Mouse (Mus musculus): Measurements from ENCODE around the gene Elmo2.

Elmo2 gene

DNA sequence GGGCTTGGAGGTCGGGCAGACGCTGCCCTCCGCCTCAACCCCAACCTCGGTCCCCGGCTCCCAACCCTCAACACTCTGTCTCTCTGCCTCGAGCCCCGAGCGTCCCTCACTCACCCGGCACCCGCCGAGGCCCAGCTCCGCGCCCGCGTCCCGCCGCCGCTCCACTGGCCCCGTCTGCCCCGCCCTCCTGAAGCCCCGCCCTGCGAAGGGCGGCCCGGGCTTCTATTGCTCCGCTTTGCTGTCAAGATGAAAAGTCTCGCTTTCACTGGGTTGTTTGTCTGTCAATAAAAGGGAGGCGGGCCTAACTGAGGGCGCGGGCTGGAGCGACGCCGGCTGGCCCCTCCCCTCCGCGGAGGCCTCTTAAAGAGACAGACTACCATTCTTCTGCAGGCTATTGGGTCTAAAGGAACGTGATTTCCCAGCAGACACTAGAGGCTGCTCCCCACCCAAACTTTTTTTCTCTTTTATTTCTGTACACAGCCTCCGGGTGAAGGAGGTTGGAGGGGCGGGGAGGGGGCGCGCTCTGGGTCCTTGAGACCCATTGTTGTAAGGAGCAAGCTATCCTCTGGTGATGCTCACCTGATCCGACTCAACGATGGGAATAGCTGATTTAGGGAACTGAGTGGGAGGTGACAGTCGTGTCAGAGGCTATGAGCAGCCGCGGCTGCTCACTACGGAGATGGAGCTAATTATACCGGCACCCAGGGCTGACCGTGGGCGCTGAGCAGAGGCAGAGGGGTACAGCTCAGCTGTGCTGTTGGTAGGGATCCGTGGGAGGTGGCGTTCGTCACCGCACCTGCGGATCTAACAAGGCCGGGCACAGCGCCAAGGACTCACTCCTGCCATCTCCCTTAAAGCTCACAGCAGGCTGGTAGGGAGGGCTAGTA is at the start of gene Elmo2:
Gene Elmo2 (minus strand): TSS at position 176 of the 887 bp plus-strand sequence.
- DNase-seq (ENCODE audit: low read depth in 2 of 2, low spot score in 2 of 2): peak; percentile 98

DNA sequence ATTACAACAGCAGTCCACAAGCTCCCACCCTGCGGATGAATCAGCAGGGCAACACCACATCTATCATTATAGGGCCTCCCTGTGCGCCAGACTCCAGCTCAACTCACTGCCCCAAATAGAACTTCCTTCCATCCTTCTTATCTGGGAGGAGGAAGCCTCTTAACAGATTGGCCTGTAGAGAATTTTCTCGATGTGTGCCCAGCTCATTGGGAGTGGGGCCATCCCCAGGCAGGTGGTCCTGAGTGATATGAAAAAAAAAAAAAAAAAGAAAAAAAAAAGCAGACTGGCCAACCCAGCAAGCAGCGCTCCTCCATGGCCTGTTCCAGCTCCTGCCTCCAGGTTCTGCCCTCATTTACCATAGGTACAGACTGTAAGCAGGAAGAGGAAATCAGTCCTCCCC is 49.7 kb upstream of the Elmo2 start:
- no peak for DNase-seq (ENCODE audit: low read depth in 2 of 2, low spot score in 2 of 2)

DNA sequence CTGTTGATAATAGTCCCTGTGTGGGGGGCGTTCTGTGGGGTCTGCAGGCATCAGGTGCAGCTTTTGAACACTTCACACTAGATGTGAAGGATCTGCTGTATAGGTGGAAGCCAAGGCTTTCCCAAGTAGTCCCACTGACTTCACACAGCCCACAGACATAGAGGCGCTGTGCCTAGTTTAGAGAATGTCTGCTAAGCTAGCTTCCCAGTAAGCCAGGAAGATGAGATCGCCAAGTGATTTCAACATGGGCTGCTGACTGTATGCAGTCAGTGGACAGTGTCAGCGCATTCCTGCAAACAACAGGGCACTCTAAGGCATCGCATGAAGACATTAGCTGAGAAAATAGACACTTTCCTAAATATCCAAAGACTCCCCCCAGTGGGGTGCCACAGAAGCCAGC is 49.2 kb upstream of the Elmo2 start:
- no peak for DNase-seq (ENCODE audit: low read depth in 2 of 2, low spot score in 2 of 2)

DNA sequence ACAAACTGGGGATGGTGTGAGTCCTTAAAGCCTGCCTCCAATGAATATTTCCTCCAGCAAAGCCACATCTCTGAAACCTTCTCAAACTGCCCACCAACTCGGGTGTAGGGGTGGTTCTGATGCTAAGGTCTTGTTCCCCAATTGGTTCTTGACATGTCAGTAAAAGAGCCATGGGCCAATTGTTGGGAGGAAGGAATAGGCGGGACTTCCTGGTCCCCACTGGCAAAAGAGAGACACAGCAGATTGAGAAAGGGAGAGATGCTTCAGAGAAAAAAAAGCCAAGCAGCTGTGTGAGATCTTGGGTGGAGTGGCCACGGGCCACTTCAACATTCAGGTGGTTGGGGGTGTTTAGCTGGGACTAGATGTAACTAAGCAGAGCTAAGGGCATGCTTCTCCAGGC is 44.8 kb upstream of the Elmo2 start:
- no peak for DNase-seq (ENCODE audit: low read depth in 2 of 2, low spot score in 2 of 2)

DNA sequence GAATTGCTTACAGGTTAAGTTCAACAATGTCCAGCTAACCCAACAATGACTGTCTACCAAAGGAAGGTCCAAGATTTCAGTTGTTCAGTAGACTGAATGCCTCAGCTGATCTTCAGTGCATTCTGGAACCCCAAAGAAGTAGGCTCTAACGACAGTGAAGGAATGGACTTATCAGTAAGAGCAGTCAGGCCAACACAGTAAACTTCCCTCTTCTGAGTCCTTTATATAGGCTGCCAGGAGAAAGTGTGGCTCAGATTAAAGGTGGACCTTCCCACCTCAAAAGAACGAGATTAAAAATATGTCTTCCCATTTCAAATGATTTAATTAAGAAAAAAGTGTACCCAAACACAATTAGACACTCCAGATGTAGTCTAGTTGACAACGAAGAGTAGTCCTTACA is 44.1 kb upstream of the Elmo2 start:
- no peak for DNase-seq (ENCODE audit: low read depth in 2 of 2, low spot score in 2 of 2)

DNA sequence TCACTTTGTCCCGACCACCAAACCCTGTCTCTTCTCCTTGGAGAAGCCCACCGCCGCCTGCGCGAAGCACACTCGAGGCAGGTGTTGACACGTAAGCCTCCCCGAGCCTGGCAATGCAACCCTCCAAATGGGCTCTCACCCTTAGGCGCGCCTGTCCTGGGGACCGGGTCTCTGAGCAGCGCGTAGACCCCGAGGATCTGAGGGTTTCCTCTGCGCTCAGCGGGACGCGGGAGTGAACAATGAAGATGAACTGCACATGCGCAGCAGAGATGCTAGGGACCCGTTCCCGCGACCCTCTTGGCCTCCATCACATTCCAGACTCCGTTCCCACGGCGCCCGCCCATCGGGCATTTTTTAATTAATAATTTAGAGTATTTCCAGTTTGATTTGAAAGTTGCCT is 42.2 kb upstream of the Elmo2 start, which contains the start of gene Zfp663:
Gene Zfp663 (minus strand): TSS at position 234 of the 400 bp plus-strand sequence.
- DNase-seq (ENCODE audit: low read depth in 2 of 2, low spot score in 2 of 2): no peak

DNA sequence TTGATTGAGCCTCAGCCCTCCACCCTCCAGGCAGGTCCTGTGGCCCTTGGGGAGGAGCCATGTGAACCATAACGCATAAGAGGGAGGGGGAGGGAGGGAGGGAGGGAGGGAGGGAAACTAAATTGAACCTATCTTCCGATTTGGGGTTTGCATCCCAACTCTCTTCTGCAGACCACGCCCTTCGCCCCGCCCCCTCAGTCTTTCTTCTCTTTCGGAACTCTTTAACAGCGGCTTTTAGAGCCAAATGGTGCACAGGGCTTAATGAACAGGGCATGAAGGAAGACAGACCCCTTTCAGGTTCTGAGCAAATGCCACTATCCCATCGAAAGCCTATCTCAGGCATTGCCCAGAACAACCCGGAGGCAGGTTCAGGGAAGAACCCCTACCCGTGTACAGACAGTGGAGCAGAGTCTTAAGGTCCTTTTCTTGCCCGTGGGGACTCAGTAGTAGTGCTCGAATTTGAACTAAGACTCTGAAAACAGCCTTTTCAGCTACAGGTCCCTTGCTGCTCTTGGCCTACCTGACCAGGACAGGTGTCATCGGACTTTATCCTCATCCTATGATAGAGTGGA is 41.7 kb upstream of the Elmo2 start:
- DNase-seq (ENCODE audit: low read depth in 2 of 2, low spot score in 2 of 2): no peak

DNA sequence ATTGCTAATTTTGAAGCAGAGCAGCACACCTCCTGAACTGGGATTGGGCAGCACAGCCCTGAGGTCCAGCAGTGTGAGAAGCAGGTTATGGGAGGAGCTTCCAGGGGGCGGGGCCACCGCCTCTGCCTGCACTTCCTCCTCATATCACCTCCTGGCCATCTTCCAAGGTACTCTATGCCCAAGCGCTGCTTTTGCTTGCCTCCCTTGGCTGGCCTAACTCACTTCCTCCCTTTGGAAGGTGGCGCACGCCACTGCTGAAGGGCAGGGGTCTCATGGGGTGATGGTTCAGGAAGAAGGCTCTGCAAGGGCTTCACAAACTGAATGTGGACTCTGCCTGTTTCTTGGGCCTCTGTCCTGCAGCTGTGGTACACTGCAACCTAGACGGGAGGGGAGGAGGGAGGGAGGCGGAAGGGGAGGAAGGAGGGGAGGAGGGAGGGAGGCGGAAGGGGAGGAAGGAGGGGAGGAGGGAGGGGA is 40.8 kb upstream of the Elmo2 start:
- DNase-seq (ENCODE audit: low read depth in 2 of 2, low spot score in 2 of 2): no peak

DNA sequence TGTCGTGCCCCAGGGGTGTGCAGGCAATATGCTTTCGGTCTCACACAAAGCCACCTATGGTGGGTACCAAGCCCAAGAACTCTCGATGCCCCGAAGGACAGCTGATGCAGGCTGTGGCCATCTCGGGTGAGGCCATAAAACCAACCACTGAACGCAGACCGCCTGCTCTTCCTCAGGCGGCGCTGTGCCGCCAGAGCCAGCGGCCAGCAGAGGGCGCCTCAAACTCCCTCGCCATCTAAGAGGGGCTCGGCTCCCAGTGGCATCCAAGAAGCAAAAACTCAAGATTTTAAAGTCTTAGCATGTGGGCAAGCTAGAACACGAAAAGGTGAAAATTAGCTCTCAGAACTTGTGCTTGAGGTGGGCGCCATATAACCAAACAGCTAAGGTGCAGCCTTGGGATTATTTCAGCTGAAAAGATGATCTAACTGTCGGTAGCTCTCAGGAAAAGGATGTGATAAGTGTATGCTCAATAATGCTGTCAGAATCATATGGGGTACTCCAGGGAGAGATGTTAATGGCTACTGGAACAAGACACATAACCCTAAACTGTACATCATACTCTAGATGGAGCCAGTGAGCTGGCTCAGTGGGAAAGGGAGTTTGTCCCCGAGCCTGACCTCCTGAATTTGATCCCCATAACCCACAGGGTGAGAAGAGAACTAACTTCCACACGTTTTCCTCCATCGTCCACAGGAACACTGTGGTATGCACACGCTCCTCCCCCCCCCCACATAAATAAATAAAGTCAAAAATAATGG is 38.2 kb upstream of the Elmo2 start:
- DNase-seq (ENCODE audit: low read depth in 2 of 2, low spot score in 2 of 2): peak; percentile 17 to 43

DNA sequence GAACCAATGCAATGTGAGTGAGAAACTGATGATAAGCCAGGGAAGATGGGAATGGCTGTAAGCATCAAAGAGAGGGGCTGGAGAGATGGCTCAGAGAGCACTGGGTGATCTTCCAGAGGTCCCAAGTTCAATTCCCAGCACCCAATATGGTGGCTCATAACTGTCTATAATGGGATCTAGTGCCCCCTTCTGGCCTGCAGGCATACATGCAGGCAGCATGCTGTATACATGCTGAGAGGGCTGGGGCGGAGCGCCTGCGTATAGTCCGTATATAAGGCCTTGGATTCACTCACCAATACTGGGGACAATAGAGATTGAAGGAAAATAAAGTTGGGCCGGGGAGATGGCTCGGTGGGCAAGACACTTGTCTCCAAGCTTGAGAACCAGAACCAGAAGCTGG is 37.0 kb upstream of the Elmo2 start:
- no peak for DNase-seq (ENCODE audit: low read depth in 2 of 2, low spot score in 2 of 2)

DNA sequence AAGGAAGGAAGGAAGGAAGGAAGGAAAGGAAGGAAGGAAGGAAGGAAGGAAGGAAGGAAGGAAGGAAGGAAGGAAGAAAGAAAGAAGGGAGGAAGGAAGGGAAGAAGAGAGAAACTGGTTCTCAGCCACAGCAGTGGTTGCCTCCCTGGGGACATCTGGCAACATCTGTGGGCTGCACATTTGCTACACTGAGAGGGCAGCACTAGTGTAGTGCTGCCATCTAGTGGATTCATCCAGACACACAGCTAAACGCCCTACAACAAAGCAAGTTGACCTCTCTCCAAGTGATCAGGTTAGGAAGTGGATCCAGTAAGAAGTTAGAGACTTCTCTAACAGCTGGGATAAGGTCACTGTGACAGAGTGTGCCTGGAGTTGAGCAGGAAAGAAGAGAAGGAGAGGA is 34.6 kb upstream of the Elmo2 start:
- DNase-seq (ENCODE audit: low read depth in 2 of 2, low spot score in 2 of 2): peak; percentile 8 to 42

DNA sequence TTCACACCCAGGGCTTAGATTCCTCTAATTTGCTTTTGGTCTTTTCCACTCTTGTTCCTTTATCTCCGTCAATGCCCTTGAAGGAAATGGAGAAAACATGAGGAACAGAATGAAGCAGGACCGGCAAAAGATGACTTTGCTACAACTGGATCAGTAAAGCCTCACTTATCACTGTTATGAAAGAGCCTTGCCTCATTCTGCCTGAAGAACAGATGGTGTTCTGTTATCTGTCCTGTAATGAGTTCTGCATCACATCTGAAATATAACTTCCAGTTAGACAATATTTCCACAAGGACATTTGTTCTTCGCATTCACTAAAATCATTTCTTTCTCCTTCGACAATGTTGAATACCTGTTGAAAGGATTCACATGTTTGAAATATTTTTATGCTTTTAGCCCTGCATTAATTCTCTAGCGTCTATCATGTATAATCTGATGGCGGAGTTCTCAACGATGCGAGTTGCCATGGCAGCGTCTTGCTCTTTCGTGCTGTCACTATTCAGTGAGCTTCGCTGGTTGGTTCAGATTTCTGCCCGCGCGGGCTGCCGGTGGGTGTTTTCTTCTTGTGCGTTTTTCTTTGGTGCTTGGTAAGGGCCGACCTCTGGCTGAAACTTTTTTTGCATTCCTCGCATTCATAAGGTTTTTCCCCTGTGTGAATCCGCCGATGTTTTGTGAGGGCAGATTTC is 25.7 kb upstream of the Elmo2 start:
- no peak for DNase-seq (ENCODE audit: low read depth in 2 of 2, low spot score in 2 of 2)

DNA sequence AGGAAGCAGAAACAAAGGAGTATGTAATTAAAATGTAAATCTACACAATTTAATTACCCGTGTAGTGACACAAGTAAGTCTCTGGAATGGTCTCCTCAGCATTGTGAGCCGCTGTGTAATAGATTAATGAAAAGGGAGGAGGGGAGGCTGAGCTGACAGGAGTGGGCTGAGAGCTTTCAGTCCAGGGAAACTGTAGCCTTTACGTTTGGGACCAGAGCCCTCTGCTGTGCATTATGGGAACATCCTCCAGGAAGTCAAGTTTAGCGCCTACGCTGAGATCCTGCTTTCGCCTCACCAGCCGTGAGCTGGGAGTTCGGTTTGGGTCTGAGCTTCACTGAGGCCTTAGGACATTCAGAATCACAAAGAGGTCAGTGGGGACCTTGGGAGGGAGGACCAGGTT is 23.2 kb upstream of the Elmo2 start:
- DNase-seq (ENCODE audit: low read depth in 2 of 2, low spot score in 2 of 2): no peak

DNA sequence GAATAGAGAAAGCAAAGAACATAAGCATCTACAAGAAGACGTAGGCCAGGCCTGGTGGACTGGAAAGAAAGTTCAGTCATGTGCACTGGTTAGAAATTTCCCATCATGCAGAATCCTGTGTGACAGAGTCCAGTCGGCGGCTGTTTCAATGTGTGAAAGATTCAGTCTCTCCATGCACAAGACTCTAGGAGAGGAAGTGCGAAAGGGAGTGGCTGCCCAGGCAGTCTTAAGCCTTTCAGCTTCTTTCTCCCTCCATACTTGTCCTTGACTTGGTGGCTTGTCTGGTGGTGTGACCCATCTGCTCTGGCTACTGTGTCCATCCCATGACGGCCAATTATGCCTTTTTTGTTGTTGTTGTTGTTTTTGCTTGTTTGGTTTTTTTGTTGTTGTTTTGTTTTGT is 19.9 kb upstream of the Elmo2 start:
- no peak for DNase-seq (ENCODE audit: low read depth in 2 of 2, low spot score in 2 of 2)

DNA sequence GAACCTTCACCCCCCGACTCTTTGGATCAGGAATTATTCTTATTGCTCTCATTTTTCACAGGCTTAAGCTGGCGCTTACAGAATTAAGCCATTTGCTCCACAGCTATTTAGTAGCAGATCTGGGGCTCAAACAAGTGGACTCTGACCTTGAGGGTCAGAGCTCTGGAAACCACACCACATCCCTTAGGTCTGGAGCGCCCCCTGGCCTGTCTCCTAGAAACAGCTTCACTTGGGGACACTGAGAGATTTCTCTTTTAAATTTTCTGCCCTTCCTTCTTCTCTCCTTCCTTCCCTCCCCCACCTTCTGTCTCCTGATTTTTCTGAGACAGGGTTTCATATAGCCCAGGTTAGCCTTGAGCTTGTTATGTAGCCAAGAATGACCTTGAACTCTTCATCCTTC is 10.9 kb upstream of the Elmo2 start:
- no peak for DNase-seq (ENCODE audit: low read depth in 2 of 2, low spot score in 2 of 2)

DNA sequence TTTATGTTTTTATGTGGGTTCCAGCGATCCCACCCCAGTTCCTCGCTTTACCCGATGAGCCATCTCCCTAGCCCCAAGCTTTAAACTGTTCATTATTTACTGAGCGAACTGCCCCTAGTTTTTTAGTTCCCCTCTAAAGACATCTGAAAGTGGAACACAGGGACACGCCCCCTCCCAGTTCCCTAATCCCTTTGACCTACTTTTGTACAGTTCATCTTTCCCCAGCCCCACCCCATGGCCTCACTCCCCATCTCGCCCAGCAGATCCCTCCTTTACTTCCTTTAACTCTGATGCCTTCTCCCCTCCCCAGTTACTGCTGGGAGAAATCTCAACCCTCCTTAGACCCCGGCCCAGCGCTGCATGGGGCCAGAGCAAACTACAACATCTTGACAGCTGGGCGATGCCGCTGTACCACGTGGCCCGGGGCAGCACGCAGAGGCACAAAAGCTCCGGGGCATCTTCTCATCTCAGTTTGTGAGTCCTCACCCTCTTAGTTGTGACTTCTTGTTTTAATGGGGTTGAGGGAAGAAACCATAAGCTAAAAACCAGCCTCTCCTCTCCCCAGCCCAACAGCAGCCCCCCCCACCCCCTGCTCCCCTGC is 6.4 kb upstream of the Elmo2 start:
- no peak for DNase-seq (ENCODE audit: low read depth in 2 of 2, low spot score in 2 of 2)

DNA sequence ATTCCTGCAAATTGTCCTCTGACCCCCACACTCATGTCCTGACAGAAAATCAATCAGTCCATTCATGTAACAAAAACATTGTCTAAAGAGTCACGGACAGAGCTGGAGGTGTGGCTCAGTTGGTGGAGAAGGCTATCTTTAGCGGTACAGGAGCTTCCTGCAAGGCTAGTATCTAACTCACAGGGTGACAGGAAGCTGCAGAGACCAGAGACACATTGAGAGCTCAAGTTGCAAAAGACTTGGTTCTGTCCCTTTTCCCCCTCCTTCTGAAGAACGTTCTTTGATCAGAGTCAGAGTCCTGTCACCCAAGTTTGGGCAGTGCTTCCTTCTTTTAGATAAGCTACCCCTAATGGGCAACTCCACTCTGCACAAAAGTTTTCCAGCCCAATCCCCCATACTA is 3.4 kb upstream of the Elmo2 start:
- no peak for DNase-seq (ENCODE audit: low read depth in 2 of 2, low spot score in 2 of 2)

DNA sequence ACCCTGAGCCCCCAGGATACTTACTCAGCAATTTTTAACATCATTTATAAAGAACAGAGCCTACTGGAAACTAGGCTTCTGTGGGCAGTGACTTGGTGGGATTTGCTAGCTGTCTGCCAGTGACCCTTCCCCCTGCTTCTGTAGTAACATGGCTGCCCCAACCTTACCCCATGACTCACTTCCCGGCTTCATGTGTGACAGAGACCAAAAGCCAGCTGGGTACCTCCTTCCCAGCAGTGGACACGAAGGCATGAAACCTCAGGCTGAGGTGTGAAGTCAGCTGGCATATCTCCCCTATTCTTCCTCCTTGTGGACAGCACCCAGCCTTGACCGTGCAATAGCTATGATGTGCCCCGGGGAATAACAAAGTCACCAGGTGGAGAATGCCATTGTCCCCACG is 2.5 kb upstream of the Elmo2 start:
- no peak for DNase-seq (ENCODE audit: low read depth in 2 of 2, low spot score in 2 of 2)

DNA sequence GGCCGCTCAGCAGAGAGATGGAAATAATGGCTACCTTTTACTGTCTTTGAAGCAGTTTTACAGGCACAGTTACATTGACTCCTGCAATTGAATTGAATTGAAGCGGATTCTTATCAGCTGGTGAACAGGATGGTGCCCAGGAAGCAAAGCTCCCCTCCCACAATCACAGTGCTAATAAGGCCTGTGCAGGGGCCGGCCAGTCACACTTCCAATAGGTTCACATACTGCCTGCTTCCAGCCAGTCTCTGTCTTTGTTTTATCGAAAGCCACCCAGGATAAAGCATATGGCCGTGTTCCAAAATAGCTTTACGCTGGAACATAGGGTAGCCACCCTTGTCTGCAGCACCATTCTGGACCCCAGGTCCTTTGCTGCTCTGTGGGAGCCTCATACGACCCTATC is 1.1 kb upstream of the Elmo2 start:
- no peak for DNase-seq (ENCODE audit: low read depth in 2 of 2, low spot score in 2 of 2)

DNA sequence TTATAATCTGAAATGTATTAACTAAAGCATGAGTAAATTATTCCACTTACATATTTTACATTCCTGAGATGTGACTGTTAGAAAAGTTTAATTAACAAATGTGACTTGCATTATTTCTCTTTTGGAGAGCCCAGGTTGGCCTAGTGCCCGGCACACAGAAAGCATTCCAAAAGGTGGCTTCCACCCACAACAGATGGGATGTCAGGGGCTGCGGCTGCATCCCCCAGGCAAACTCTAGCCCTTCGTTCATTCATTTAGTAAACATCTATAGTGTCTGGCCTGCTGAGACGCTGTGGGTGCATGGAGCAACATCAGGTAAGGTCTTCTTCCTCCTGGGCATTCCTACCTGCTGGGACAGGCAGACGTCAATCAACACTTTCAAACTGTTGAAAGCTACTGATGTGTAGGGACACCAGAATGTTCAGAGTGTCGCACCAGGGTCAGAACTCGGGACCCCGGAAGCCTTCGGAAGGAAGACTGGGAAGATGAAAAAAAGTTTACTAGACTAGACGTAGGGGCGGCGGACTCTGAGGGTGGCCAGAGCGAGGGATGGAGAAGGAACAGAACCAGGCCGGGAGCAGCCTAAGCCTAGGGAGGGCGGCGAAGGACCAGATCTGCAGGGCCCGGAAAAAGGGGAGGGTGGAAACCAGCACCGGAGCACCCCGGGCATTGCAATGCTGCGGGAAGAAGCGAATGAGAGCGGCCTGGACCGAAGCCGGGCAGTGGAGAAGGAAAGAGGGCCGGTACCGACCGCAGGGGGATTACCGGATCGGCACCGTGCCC is 567 bp downstream of the Elmo2 start:
- no peak for DNase-seq (ENCODE audit: low read depth in 2 of 2, low spot score in 2 of 2)
